Mouse (Mus musculus) brown adipose tissue, adult 24 weeks (tissue): ENCODE measurements at regions not wholly inside any gene's neighbourhood (a gene's known extent, or its start where the extent isn't known, plus 50 kb on each side); places are given as distances from the start of the nearest gene placed in this dataset.

Source experiments
- H3K27ac ChIP-seq: fragments of 200-500 bp; replicated peaks from 2 replicates; pipeline ENCODE4 v1.5.1; 2012; ENCODE audit warnings: low read depth, mild to moderate bottlenecking, low read length
- H3K4me1 ChIP-seq: fragments of 200-500 bp; 2 replicates; pipeline ENCODE4 v1.6.1; 2012; ENCODE audit warnings: low read length, mixed read lengths; ENCODE audit not compliant: control insufficient read depth, insufficient read depth, insufficient read length
- H3K4me3 ChIP-seq: fragments of 200-500 bp; 2 replicates; pipeline ENCODE4 v1.5.1; 2012; ENCODE audit warnings: low read depth, mild to moderate bottlenecking, low read length, moderate library complexity; ENCODE audit not compliant: insufficient read depth

- Histone ChIP-seq H3K27ac (no peak overlapping the region), H3K4me3 (no peak overlapping the region), H3K4me1 (no peaks in the 10 kb centered on the region)
Observed at GRCm38 (mm10) chr5:133806891-133807290, 292.6 kb upstream of the Castor2 start.

GRCm38 (mm10) chr5:133802001-133802400 is 297.5 kb upstream of the Castor2 start:
- Histone ChIP-seq H3K4me3 (no peak overlapping the region), H3K27ac (no peak overlapping the region), H3K4me1 (no peaks in the 10 kb centered on the region)

DNA sequence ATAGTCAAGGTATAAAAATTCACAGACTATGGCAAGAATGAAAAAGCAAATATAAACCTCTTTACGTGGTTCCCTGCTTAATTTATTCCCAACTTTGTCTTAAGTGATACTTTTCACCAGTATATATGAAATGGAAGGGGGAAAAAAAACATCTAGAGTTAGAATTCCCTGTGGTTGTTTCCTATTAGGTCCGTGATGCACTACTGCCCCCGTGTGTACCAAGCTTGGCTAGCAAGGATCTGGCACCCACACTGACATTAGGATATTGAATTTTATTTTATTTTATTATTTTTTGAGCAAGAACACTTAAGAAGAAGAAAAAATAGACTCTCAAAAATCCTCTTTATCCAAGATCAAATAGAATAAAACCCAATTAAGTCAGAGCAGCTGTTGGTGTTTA is 303.9 kb upstream of the Castor2 start:
- no peaks in the 10 kb centered on the region for H3K4me1 ChIP-seq
- no peak overlapping the region for H3K27ac ChIP-seq
- no peak overlapping the region for H3K4me3 ChIP-seq

GRCm38 (mm10) chr5:133790726-133791125 is 308.8 kb upstream of the Castor2 start:
- Histone ChIP-seq H3K4me3 (no peak overlapping the region), H3K27ac (no peak overlapping the region), H3K4me1 (no peaks in the 10 kb centered on the region)

DNA sequence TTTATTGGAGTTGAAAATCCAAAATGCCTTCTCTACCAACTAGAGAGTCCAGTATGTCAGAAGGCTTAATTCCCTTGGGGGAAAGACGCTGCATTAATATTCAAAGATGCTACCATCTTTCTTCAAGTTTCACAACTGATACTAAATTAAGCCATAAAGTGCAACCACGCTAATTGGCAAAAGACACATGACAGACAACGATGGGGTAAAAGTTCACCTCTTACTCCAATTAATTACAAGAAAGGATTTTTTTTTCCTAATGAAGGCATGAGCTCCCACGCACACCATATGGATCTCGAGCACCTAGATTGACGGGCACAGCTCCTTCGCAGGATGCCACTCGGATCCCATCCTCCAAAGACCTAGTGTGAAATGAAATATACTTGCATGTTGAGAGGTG is 311.5 kb upstream of the Castor2 start:
- no peak overlapping the region for H3K4me3 ChIP-seq
- no peak overlapping the region for H3K27ac ChIP-seq
- H3K4me1 ChIP-seq: no peaks in the 10 kb centered on the region

- H3K4me3 ChIP-seq: no peak overlapping the region
- no peak overlapping the region for H3K27ac ChIP-seq
- no peaks in the 10 kb centered on the region for H3K4me1 ChIP-seq
Observed at GRCm38 (mm10) chr5:133787491-133787890, 312.0 kb upstream of the Castor2 start.

GRCm38 (mm10) chr5:133776591-133776990 is 322.9 kb upstream of the Castor2 start:
- Histone ChIP-seq H3K4me3 (no peak overlapping the region), H3K27ac (no peak overlapping the region), H3K4me1 (no peaks in the 10 kb centered on the region)

GRCm38 (mm10) chr5:133774116-133774515 is 325.4 kb upstream of the Castor2 start:
- no peak overlapping the region for H3K4me3 ChIP-seq
- no peak overlapping the region for H3K27ac ChIP-seq
- no peaks in the 10 kb centered on the region for H3K4me1 ChIP-seq

- Histone ChIP-seq H3K4me3 (no peak overlapping the region), H3K27ac (no peak overlapping the region), H3K4me1 (no peaks in the 10 kb centered on the region)
Observed at GRCm38 (mm10) chr5:133768856-133769255, 330.7 kb upstream of the Castor2 start.

DNA sequence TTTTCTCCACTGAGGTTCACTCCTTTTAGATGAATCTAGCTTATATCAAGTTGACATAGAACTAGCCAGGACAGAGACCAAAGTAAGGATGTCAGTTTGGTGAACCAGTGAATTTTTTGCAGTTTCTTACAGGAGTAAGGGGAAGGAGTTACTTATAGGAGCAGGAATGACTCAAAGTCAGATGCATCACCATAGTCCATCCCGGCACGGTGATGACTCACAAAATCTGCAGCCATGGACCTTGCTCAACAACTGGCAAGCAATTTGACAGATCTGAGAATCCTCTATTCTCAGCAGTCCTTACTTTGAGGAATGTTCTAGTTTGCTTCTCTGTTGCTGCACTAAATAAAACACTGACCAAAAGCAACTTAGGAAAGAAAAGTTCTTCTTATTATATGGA is 341.7 kb upstream of the Castor2 start:
- Histone ChIP-seq H3K4me1 (no peaks in the 10 kb centered on the region), H3K4me3 (no peak overlapping the region), H3K27ac (no peak overlapping the region)

DNA sequence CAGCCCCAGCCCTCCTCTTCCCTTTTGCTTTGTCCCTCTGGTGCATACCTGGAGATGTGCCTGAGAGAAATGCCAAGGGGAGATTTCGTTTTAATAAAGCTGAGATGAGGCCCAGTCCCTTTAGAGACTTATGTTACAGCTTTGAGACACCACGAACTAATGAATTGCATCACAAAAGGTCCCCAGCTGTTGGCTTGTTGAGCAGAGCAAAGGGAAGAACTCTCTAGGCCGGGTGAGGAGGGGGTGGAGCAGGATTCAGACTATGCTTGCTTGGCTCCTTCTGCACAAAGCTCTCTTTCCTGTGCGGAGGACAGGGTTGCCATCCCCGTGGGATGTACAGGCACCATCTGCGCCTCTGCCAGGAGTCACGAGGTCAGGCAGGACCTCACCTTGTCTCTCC is 345.3 kb upstream of the Castor2 start:
- Histone ChIP-seq H3K27ac (no peak overlapping the region), H3K4me1 (no peaks in the 10 kb centered on the region), H3K4me3 (no peak overlapping the region)

GRCm38 (mm10) chr5:133753461-133754160 is 345.9 kb upstream of the Castor2 start:
- no peak overlapping the region for H3K4me3 ChIP-seq
- no peaks in the 10 kb centered on the region for H3K4me1 ChIP-seq
- no peak overlapping the region for H3K27ac ChIP-seq

DNA sequence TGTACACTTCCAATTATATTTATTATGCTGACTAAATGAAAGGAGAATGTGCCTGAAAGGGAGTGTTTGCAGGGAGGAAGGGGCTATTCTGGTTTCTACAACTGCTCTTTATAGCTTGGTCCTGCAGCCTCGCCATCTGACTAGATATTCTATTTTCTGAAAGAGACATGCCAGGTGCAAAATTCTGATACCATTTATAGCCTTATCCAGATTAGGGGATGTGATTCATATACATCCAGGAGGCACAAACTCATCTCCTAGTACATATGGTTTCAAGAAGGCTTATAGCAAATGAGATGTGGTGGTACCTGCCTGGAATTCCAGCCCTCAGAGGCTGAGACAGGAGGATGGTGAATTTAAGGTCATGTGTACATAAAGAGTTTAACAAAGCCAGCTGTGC is 352.6 kb upstream of the Castor2 start:
- Histone ChIP-seq H3K4me1 (no peaks in the 10 kb centered on the region), H3K4me3 (no peak overlapping the region), H3K27ac (no peak overlapping the region)

- Histone ChIP-seq H3K4me3 (no peak overlapping the region), H3K4me1 (no peaks in the 10 kb centered on the region), H3K27ac (no peak overlapping the region)
Observed at GRCm38 (mm10) chr5:133746411-133746810, 353.1 kb upstream of the Castor2 start.

- no peak overlapping the region for H3K4me3 ChIP-seq
- no peaks in the 10 kb centered on the region for H3K4me1 ChIP-seq
- H3K27ac ChIP-seq: no peak overlapping the region
Observed at GRCm38 (mm10) chr5:133744136-133744535, 355.4 kb upstream of the Castor2 start.

- Histone ChIP-seq H3K4me3 (no peak overlapping the region), H3K4me1 (no peaks in the 10 kb centered on the region), H3K27ac (no peak overlapping the region)
Observed at GRCm38 (mm10) chr5:133743606-133744005, 355.9 kb upstream of the Castor2 start.
